Mouse (Mus musculus) hindbrain, embryonic 12.5 days (tissue): Measurements from ENCODE around the gene Olfr1181. TPM values are rescaled to one million over a fixed set of nuclear protein-coding genes. Genes with fewer than 3 reads are reported as not detected.
"Not testable (repeated sequence)": the region's sequence is repeated elsewhere in the genome, so short reads cannot be mapped to it uniquely, and the experiment has no call there.

Source experiments
- ATAC-seq: fragments of 200-750 bp; cut with Nextera tagmentation; 2 replicates; pipeline ENCODE4 v1.8.0; 2017; ENCODE audit warnings: moderate TSS enrichment; ENCODE audit not compliant: low FRiP score
- H3K27ac ChIP-seq: fragments of 300-500 bp; sonication (generic); 2 replicates; pipeline ENCODE4 v1.5.1; 2016; ENCODE audit warnings: mild to moderate bottlenecking
- H3K27me3 ChIP-seq: fragments of 300-500 bp; sonication (generic); 2 replicates; pipeline ENCODE4 v1.6.1; 2016; ENCODE audit warnings: mild to moderate bottlenecking
- H3K36me3 ChIP-seq: fragments of 300-500 bp; sonication (generic); 2 replicates; pipeline ENCODE4 v1.6.1; 2016; ENCODE audit warnings: mild to moderate bottlenecking
- H3K4me1 ChIP-seq: fragments of 300-500 bp; sonication (generic); 2 replicates; pipeline ENCODE4 v1.6.1; 2016
- H3K4me2 ChIP-seq: fragments of 300-500 bp; sonication (generic); replicated peaks from 2 replicates; pipeline ENCODE4 v1.6.1; 2016; ENCODE audit warnings: mild to moderate bottlenecking
- H3K4me3 ChIP-seq: fragments of 300-500 bp; sonication (generic); 2 replicates; pipeline ENCODE4 v1.5.1; 2016; ENCODE audit warnings: mild to moderate bottlenecking
- H3K9ac ChIP-seq: fragments of 300-500 bp; sonication (generic); 2 replicates; pipeline ENCODE4 v1.6.1; 2016; ENCODE audit warnings: mild to moderate bottlenecking, moderate library complexity
- H3K9me3 ChIP-seq: fragments of 300-500 bp; sonication (generic); replicated peaks from 2 replicates; pipeline ENCODE4 v1.6.1; 2016; ENCODE audit warnings: mild to moderate bottlenecking
- WGBS: fragments of 180-500 bp; shearing (Covaris S2); methylation state at CpG from one replicate; pipeline ENCODE4 v1.1.7; 2016; 5-methylcytosine and 5-hydroxymethylcytosine counted together
- polyA plus RNA-seq: library from polyadenylated mRNA; unstranded; fragments of >200 nt; fragmentation: Nextera tagmentation; extraction: Ambion mirVana; gene quantifications from 2 replicates; pipeline ENCODE4 v1.2.1, GENCODE M21; 2016

Olfr1181 gene
- not detected in 2 replicates for polyA plus RNA-seq

DNA sequence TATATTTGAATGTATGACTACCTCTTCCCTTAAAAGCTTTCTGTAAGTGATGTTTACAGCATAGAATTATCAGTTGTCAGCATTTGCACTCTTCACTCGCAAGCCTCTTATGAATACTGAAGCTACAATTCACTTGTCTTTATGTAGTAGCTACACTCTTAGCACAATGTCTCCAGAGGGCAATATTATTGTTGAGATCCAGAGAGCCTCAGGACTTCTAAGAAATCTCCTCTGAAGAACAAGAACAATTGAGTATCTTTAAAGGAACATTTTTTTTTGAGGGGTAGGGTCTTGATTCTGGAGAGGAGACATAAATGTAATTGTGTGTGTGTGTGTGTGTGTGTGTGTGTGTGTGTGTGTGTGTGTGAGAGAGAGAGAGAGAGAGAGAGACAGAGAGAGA lies at the start of gene Olfr1181:
Gene Olfr1181, minus strand, starts transcription at position 101 of the 400 bp plus-strand sequence.
- no peak for ATAC-seq
- Histone ChIP-seq H3K27me3 (no peaks in the 10 kb centered on the region), H3K4me3 (no peak within 1 kb of the TSS), H3K27ac (no peak within 1 kb of the TSS), H3K9me3 (no peaks in the 10 kb centered on the region), H3K4me2 (no peak within 1 kb of the TSS), H3K4me1 (no peaks in the 10 kb centered on the region), H3K9ac (no peak within 1 kb of the TSS), H3K36me3 (no peaks in the 10 kb centered on the region)
- WGBS, result 87% methylated on average over 1 of the region's 1 CpGs

DNA sequence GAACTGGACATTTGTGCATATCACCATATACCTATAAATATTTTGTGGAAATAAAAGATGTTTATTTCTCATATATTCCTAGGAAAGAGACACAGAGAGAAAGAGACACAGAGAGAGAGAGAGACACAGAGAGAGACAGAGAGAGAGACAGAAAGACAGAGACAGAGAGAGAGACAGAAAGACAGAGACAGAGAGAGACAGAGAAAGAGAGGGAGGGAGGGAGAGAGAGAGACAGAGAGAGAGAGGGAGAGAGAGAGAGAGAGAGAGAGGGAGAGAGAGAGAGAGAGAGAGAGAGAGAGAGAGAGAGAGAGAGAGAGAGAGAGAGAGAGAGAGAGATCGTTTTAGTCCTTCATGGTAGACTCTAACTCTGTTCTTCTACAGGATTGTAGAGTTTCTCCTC lies 28.6 kb upstream of the Olfr1181 start, which contains the start of gene Olfr1183:
Gene Olfr1183, plus strand, starts transcription at position 301 of the 400 bp plus-strand sequence.
- WGBS, result 89% methylated on average over 1 of the region's 1 CpGs
- not testable (repeated sequence) for ATAC-seq

DNA sequence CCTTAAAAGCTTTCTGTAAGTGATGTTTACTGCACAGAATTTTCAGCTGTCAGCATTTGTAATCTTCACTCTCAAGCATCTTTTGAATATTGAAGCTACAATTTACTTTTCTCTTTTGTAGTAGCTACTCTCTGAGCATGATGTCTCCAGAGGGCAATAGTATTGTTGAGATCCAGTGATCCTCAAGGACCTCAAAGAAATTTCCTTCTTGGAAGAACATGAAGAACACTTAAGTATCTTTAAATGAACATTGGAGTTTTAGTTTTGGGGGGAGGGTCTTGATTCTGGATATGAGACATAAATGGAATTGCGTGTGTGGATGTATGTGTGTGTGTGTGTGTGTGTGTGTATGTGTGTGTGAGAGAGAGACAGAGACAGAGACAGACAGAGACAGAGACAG lies 23.1 kb upstream of the Olfr1181 start, which contains the start of gene Gm13757:
Gene Gm13757, minus strand, starts transcription at position 101 of the 400 bp plus-strand sequence.
- no peak within 1 kb of the TSS for H3K4me3 ChIP-seq
- no peak within 1 kb of the TSS for H3K9ac ChIP-seq
- no peak within 1 kb of the TSS for H3K4me2 ChIP-seq
- H3K27me3 ChIP-seq, result no peaks in the 10 kb centered on the region
- H3K9me3 ChIP-seq, result no peaks in the 10 kb centered on the region
- WGBS, result 90% methylated on average over 1 of the region's 1 CpGs
- H3K4me1 ChIP-seq, result no peaks in the 10 kb centered on the region
- H3K36me3 ChIP-seq, result no peaks in the 10 kb centered on the region
- H3K27ac ChIP-seq, result no peak within 1 kb of the TSS
- ATAC-seq, result no peak

More for the DNA sequence above, 28.6 kb upstream of the Olfr1181 start, which contains the start of gene Olfr1183:
- not testable (repeated sequence) for H3K27me3 ChIP-seq, H3K4me2 ChIP-seq, H3K27ac ChIP-seq, H3K4me1 ChIP-seq, H3K4me3 ChIP-seq, H3K9ac ChIP-seq, H3K9me3 ChIP-seq, H3K36me3 ChIP-seq

DNA sequence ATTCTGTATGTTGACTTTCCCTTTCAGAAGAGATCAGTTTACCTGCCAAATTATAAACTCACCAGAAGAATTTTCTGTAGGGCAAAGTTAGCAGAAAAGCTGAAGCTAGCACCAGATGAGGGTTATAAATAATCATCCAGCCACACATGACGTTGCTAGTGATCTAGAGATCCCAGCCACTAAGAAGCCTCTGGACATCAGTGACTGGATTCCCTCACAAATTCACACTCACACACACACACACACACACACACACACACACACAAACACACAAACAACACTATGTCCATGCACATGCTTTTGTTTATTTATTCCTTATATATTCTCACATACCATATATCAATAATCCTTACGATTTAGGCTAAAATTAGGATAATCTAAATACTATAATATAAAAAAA lies 6.9 kb downstream of the Olfr1181 start, which contains the start of gene Olfr1180:
Gene Olfr1180, minus strand, starts transcription at position 101 of the 400 bp plus-strand sequence.
- Histone ChIP-seq H3K4me1 (no peaks in the 10 kb centered on the region), H3K27me3 (no peaks in the 10 kb centered on the region), H3K4me3 (no peak within 1 kb of the TSS), H3K4me2 (no peak within 1 kb of the TSS), H3K9me3 (no peaks in the 10 kb centered on the region), H3K36me3 (no peaks in the 10 kb centered on the region), H3K9ac (no peak within 1 kb of the TSS), H3K27ac (no peak within 1 kb of the TSS)
- no peak for ATAC-seq
- WGBS, result 78% methylated on average over 2 of the region's 2 CpGs

DNA sequence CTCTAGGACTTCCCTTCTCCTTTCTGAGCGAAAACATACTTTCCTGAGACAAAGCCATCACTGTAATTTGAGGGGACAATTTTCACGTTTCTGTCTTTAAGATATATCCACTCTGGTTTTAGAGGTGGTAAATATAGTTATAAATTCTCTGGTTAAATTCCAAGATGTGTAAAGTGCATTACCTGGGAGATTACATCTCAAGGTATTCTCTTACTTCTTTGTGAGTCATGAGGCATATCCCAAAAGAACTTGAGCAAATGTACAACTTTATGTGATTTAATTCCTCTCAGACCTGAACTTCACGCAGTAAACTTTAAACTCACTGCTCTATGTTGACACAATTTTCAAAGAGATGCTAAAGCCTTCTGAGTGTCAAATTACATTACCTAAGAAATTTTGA lies 19.6 kb downstream of the Olfr1181 start, which contains the start of gene Olfr1179:
Gene Olfr1179, minus strand, starts transcription at position 101 of the 400 bp plus-strand sequence.
- H3K27ac ChIP-seq, result no peak within 1 kb of the TSS
- no peaks in the 10 kb centered on the region for H3K9me3 ChIP-seq
- H3K4me1 ChIP-seq, result no peaks in the 10 kb centered on the region
- ATAC-seq, result no peak
- H3K36me3 ChIP-seq, result no peaks in the 10 kb centered on the region
- H3K9ac ChIP-seq, result no peak within 1 kb of the TSS
- H3K27me3 ChIP-seq, result no peaks in the 10 kb centered on the region
- no peak within 1 kb of the TSS for H3K4me2 ChIP-seq
- WGBS, result 89% methylated on average over 3 of the region's 3 CpGs
- H3K4me3 ChIP-seq, result no peak within 1 kb of the TSS

DNA sequence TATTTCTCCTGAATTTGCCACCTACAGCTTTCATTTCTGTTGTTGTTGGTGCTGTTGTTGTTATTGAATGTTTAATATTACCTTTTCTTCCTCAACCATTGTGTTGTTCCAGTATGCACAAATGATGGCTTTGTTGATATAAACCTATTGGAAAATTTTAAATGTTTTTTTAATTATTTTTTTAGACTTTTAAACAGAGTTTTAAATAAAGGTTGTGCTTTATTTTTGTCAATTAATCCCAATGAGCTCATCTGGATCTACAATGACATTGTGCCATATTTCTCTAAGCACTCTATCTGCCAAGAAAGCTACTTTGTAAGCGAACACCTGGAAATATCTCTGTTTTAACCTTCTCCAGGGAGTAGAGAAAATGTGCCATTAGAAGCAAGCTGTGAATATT lies 39.2 kb downstream of the Olfr1181 start, which contains the start of gene Olfr1178:
Gene Olfr1178, plus strand, starts transcription at position 301 of the 400 bp plus-strand sequence.
- Histone ChIP-seq H3K27ac (no peak within 1 kb of the TSS), H3K4me3 (no peak within 1 kb of the TSS), H3K27me3 (no peaks in the 10 kb centered on the region), H3K36me3 (no peaks in the 10 kb centered on the region), H3K4me2 (no peak within 1 kb of the TSS), H3K9ac (no peak within 1 kb of the TSS), H3K9me3 (no peaks in the 10 kb centered on the region), H3K4me1 (no peaks in the 10 kb centered on the region)
- no peak for ATAC-seq
- WGBS, result 91% methylated on average over 1 of the region's 1 CpGs

Other genes with a start within 250 kb of the Olfr1181 start
- gene Olfr1168, start 244.3 kb downstream of the Olfr1181 start, polyA plus RNA-seq, result not detected in 2 replicates
- not detected in 2 replicates for gene Olfr1170, start 197.8 kb downstream of the Olfr1181 start, polyA plus RNA-seq
- gene Olfr1173, start 146.3 kb downstream of the Olfr1181 start, polyA plus RNA-seq, result not detected in 2 replicates
- gene Olfr1174-ps, start 111.0 kb downstream of the Olfr1181 start, polyA plus RNA-seq, result not detected in 2 replicates
- gene Olfr1175-ps, start 99.0 kb downstream of the Olfr1181 start, polyA plus RNA-seq, result not detected in 2 replicates
- gene Olfr1176, start 89.5 kb downstream of the Olfr1181 start, polyA plus RNA-seq, result not detected in 2 replicates
- gene Olfr1177-ps, start 79.7 kb downstream of the Olfr1181 start, polyA plus RNA-seq, result not detected in 2 replicates
- not detected in 2 replicates for gene Olfr1178, start 39.1 kb downstream of the Olfr1181 start, polyA plus RNA-seq
- gene Olfr1179, start 19.7 kb downstream of the Olfr1181 start, polyA plus RNA-seq, result not detected in 2 replicates
- gene Olfr1180, start 7.0 kb downstream of the Olfr1181 start, polyA plus RNA-seq, result not detected in 2 replicates
- not detected in 2 replicates for gene Gm13757, start 23.0 kb upstream of the Olfr1181 start, polyA plus RNA-seq
- gene Olfr1183, start 28.7 kb upstream of the Olfr1181 start, polyA plus RNA-seq, result not detected in 2 replicates
- gene Olfr1184, start 57.4 kb upstream of the Olfr1181 start, polyA plus RNA-seq, result not detected in 2 replicates
- gene Olfr1185-ps1, start 67.1 kb upstream of the Olfr1181 start, polyA plus RNA-seq, result not detected in 2 replicates
- gene Olfr1186, start 92.4 kb upstream of the Olfr1181 start, polyA plus RNA-seq, result not detected in 2 replicates
- gene Olfr1188, start 130.8 kb upstream of the Olfr1181 start, polyA plus RNA-seq, result not detected in 2 replicates
- gene Olfr1189, start 160.3 kb upstream of the Olfr1181 start, polyA plus RNA-seq, result not detected in 2 replicates
- gene Olfr1191-ps1, start 214.4 kb upstream of the Olfr1181 start, polyA plus RNA-seq, result not detected in 2 replicates
- gene Olfr1192-ps1, start 222.3 kb upstream of the Olfr1181 start, polyA plus RNA-seq, result not detected in 2 replicates
- not detected in 2 replicates for gene Olfr1193, start 249.5 kb upstream of the Olfr1181 start, polyA plus RNA-seq